Mouse (Mus musculus) right cerebral cortex, postnatal 10 days (tissue): ENCODE results near the gene Mfsd11.
"Not testable (repeated sequence)": the region's sequence is repeated elsewhere in the genome, so short reads cannot be mapped to it uniquely, and the experiment has no call there.

Source experiments
- DNase-seq, 2 experiments: peaks; one replicate each; pipeline ENCODE4 v3.0.0; 2021; ENCODE audit warnings: low spot score in 2 of 2

The Mfsd11 gene

DNA sequence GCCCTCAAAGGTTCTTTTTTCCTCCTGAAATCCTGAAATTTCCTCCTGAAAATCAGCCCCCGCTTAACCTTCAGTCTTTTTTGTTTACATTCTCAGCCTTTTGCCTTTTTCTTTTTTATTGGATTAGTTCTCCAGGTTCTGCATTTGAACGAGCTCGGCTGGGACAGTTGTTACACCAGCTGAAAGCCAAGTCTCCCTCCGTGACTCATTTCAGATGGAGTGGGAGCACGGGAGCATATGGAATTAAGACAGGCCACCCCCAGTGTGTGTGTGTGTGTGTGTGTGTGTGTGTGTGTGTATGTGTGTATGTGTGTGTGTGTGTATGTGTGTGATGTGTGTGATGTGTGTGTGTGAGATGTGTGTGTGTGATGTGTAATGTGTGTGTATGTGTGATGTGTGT is 29.2 kb downstream of the Mfsd11 start:
- no peak for DNase-seq

DNA sequence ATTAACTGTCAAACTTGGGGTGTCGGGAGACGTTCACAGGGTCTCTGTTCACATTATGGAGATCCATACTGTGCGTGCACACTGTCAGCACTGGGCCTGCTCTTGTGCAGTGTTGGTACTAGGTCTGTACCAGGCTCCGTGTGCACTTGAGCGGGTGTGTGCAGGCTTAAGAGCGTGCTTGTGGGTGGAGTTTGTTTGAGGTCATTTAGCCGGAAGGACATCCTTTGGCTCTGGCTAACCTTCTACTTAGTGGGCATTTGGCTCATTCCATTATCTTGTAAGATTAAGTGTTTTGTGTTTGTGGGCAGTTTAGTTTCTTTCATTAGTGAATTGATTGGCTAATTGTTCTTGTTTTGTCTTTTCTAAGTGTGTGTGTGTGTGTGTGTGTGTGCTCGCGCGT is 30.2 kb downstream of the Mfsd11 start:
- DNase-seq = no peak

DNA sequence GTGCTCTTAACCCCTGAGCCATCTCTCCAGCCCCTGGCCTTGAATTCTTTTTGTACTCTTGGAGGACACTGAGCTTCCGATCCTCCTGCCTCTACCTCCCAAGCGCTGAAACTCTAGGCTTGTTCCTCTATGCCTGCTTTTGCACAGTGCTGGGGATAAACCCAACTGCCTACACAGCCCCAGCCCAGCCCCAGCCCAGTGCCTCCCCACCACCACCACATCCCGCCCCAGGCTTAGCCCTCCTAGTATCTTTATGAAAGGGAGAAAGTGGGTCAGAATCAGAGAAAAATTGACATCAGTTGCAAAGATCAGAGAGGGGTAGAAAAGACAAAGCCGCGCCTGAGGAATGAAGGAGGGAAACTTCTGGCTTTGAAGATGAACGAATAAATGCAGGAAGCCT is 31.8 kb downstream of the Mfsd11 start:
- no peak for DNase-seq

DNA sequence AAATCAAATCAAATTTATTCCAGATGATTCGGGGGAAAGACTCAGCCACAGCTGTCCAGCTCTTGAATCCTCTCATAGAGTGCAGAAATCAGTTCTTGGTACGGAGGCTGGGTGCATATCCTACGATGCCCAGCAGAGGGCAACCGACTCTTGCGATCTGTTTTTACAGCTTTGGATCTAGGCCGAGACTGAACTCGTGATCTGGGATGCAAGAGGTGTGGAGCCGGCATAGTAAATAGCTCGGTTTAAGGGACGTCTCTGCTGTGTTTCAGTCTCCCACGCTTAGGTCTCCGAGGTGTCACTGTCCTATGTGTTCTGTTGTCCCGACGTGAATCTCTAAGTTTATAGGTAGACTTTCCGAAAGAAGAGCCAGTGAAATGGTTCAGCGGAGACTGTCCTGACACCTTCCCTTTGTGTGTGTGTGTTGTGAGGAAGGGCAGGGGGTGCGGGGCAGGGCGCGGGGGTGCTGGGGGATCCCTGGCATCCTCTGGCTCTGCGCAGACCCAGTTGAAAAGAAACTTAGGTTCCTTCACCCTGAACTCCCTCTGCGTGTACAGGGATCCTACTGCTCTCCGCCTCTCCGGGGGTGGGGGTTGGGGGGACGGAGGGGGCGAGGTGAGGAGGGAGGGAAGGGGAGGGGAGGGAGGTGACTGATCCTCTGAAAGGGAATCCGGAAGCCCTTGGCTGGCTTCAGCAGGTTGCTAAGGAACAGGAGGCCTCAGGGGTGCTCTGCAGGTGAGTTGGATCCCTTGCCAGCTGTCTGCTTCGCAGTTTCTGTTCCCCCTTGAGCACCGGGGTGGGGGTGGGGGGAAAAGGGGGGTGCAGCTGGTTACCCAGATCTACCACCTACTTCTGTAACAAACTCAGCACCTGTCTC is 33.3 kb downstream of the Mfsd11 start:
- DNase-seq = peak; percentile 85 to 87

DNA sequence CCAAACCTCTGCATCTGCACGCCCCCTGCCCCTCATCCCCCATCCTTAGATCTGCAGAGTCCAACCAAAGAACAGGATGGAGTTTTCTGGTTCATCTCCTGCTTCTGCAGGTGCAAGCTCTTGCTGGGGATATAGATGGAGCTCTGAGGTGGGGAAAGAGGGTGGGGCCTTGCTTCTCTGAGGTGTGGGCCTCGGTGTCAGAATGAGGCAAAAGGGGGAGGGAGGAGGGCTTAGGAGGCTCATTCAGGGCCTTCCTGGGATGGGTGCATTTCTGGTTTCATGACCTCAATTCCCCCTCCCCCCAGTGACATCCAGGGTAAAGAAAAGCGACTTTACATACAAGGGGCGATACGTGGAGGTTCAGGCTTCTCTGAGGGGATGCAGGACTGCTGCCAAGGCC is 34.9 kb downstream of the Mfsd11 start:
- DNase-seq = no peak

DNA sequence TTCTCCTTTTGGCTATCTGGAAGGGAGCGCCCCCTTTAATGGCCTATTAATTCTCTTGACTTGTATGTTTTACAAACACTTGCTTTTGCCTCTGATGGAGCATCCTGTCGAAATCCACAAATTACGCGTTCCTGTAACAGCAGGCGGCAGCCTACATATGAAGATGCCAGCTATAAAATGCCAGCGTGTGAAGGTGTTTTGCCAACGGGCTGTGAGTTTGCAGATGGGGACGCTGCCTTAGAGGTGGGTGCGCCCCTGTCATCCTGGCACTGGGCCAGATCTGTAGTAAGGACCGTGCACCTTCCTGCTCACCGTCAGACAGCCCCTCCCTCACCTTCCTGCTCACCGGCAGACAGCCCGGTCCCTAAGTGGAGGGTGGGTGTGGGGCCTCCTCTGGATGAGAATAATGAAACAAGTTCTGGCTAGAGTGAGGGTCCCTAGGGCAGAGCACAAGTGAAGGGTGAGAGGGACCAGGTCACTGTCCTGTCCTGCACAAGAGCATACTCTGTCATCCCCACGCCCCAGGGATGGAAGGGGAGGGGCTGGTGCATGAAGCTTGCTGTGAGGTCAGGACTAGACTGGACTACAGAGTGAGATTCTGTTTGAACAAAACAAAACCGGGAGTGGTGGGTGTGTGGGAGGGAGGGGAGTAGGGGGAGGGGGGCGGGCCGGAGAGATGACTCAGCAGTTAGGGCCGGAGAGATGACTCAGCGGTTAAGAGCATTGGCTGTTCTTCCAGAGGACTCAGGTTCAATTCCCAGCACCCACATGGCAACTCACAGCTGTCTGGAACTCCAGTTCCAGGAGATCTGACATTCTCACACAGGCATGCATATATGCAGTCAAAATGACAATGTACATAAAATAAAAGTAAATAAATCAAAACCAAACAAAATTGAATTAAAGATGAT is 41.5 kb downstream of the Mfsd11 start:
- DNase-seq = peak; percentile 46 to 50

DNA sequence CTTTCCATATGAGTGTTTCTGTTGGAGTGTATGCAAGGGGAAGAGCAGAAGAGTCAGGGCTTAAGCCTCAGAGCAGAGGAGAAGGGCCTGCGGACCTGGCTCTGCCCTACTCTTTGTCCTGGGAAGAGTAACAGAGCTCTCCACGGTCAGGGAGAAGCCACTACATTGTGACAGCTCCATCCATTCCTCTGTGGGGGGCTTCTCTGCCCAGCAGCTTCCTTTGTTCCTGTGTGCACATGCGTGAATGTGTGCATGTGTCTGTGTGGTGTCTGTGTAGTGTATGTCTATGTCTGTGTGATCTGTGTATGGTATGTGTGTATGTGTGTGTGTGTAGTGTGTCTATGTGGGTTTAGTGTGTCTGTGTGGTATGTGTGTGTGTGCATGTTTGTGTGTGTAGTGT is 43.2 kb downstream of the Mfsd11 start:
- DNase-seq = no peak

DNA sequence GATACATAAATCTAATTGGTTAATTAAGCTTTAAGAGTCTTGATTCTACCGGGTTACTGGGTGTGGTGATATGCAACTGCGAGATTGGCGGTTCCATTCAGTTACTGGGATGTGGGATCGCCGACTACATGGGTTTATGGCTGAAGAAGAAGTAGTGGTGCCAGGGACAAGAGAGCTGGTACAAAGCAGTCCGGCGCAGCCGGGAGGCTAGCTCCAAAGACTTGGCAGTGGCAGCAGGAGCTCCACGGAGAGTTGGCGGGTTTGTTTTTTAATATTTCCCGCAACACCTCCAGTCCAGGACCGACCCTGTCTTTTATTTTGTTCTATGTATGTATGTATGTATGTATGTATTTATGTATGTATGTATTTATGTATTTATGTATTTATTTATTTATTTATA is 47.0 kb downstream of the Mfsd11 start:
- DNase-seq = no peak

DNA sequence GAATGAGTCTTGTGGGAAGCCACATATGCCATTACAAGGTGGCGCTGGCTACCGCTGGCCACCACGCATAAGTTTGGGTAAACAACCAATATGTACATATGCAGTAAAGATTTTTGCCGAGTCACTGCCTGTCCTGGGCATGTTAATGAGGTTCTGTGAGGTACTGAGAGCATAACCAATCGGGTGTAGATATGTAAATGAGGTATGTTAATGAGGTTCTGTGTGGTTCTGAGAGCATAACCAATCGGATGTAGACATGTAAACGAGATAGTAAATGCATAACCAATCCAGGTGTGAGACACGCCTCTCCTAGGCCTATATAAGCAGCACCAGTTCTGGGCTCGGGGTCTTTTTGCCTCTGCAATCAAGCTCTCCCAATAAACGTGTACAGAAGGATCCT is 50.3 kb downstream of the Mfsd11 start:
- not testable (repeated sequence) for DNase-seq

DNA sequence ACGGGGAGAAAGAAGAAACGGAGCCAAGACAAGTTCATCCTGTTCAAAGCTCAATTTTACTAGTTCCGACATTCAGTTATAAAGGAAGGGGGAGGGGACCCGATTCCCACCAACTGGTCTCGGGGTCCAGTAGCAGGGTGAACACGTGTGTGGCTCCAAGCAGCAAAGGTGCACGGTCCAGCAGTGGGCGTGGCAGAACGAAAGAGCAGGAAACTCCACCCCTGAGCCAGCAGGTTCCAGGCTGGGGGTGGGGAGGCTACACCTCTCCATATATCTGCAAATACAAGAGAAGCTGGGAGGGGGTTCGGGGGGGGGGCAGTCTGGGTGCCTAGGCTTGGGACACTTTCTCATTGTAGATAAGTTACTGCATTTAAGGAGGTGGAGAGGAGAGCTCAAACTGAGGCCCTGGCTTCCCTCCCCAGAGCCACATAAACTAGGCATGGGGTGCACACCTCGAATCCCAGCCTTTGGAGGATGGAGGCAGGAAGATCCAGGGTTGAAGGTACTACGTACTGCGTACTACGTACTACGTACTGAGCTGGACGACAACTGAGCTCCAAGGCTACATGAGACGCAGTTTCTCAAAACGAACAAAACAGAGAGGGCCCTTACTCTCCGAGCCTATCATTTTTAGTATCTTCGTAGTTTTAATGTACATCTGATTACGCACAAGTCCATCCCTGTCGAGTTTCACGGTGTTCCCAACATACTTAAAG is 53.7 kb downstream of the Mfsd11 start:
- DNase-seq = no peak

DNA sequence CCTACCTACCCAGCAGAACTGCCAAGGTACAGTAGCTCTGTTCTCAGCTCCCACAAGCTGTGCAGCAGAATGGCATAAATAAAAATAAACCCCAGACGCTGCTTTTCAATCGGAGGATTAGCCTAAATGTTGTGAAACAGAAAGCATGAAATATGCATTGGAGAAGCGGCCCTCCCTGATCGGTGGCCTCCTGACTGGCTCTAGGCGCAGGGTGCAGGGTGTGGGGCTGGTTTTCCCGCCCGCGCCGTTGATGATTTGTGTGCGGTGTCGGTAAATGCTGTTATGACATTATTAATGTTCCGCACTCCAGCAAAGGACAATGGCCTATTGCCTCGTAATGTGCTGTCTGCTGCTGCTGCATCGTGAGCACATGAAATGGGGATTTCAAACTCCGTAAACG is 61.3 kb downstream of the Mfsd11 start:
- no peak for DNase-seq

DNA sequence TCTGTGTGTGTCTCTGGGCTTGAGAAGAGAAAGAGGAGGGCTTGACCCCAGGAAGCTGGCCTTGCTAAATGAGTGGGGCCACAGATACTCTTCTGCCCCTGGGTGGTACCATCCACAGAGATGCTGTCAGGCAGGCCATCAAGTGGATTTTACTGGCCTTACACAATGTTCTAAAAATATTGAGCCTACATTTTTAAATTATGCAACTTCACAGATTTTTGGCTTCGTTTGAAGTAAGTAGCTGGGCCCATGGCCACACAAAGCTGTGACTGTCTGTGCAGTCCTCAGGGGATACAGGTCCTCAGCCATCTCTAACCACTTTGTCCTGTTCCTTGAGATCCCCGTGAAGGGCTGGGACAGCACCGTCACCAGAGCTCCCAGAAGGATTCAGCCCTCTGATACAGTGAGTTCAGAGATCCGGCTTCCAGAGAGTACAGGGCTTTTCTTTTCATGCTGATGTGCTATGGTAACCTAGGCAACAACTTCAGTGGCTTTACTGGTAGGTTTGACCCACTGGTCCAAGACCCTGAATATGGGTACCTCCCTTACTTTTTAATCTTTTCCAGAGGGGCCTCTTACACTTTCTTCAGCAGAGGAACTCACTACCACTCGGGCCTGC is 62.1 kb downstream of the Mfsd11 start:
- DNase-seq = no peak

DNA sequence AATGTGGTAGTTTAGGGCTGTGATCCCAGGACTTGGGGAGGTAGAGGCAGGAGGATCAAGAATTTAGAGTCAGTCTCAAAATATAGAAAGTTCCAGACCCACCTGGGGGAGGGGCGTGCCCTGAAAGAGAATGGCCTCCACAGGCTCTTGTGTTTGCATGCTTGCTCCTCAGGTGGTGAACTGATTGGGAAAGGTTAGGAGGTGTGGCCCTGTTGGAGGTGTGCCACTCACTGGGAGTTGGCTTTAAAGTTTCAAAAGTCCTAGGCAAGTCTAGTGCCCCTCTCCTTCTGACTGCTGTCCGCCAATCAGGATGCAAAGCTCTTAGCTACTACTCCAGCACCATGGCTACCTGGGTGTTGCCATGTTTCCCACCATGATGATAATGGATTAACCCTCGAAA is 63.0 kb downstream of the Mfsd11 start:
- DNase-seq = no peak

DNA sequence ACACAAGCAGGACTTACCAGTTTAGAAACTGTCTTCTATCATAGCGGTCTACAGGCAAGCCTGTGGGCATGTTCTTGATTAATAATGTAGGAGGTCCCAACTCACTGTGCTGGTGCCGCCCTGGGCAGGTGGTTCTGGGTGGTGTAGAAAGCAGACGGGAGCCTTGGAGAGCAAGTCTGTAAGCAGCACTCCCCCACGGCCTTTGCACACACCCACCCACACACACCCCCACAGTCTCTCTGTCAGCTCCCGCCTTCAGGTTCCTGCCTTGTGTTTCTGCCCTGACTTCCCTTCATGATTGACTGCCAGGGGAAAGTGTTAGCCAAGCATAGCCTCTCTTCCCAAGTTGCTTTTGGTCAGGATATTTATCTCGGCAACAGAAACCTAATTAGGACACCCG is 65.1 kb downstream of the Mfsd11 start:
- DNase-seq = no peak

DNA sequence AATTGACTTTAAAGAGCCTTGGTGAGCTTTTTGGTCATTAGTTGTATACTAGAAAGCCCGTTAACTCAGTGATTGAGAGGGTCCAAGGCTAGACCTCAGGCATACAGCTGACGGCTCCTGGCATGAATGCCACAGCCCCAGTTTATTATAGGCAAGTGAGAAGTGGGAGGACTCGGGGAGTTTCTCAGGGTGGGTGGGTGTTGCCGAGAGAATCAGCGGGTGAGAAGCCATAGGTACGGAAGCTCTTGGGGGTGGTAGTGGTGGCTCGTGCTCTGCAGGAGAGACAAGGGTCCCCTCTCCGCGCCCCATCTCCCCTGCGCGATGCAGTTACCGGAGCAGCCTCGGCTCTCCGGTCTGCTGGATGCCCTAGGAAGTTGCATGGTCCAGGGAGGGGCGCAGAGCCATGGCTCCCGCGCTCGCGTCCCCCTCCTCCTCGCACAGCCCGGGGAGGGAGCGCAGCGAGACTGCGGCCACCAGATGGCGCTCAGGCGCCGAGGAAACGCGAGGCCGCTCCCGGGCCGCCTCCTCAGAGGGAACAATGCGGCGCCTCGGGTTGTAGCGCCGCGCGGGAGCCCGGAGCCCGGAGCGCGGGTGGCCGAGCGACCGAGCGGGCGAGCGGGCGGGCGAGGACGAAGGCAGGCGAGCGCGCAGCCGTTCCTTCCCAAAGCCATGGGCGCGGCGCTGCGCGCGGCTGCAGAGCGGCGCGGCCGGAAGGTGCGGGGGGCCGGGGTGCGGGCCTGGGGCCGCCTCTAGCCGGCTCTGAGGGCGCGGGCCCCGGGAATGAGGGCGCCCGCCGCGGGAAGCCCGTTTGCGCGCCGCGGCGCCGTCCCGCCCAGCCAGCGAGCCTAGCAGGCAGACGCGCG is 66.3 kb downstream of the Mfsd11 start, which contains the start of gene Mgat5b:
Gene Mgat5b (plus strand): TSS at position 541 of the 863 bp plus-strand sequence.
- DNase-seq = peak; percentile 91 to 93

DNA sequence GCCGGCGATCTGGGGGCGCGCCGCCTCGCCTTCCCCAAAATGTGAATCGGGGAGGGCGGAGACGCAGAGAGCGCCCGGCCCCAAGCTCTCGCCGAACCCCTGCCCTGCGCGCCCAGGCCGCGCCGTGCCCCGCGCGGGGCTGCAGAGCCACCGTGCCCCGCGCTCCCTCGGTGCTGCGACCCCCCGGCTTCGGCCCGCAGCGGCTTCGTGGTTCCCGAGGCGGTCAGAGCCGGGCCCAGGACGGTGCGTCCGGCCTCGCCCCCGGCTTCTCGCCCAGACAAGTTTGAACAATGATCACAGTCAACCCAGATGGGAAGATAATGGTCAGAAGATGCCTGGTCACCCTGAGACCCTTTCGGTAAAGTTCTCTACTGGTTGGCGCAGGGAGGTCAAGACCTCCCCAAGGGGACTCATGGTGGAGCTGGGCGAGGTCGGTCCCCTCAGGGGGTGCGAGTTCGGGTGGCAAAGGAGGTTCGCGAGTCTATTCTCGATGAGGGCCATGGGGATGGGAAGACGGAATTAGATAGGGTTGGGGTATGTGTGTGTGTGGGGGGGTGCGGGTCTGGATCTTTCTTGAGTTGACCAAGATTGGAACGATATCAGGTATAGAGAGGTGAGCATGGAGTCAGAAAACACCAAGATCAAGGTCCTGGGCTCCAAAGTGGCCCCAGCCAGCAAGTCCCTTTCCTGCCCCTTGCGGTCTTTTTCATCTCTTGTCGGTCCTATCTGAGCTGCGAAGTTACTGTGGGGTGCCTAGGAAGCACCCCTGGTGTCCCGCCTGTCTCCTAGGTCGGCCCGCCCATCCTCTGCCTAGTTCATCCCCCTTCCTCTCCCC is 67.2 kb downstream of the Mfsd11 start:
- no peak for DNase-seq

DNA sequence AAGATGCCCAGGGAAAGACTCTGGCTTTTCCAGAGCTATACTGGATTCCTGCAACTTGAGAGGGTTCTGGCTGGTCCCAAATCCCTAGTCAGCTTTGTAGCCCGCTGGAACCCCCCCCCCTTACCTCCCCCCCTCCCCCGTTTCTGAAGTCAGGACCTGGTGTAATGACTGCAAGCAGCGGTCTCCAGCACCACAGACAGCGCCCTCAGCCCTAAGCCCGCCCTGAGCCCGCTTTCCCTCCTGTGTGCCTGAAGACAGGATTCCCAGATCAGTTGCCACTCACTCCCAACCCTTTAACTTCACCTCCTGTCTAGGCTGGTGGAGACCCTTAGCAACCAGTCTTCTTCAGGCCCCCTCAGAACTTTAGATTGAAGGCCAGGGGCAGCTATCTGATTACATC is 68.5 kb downstream of the Mfsd11 start:
- no peak for DNase-seq

DNA sequence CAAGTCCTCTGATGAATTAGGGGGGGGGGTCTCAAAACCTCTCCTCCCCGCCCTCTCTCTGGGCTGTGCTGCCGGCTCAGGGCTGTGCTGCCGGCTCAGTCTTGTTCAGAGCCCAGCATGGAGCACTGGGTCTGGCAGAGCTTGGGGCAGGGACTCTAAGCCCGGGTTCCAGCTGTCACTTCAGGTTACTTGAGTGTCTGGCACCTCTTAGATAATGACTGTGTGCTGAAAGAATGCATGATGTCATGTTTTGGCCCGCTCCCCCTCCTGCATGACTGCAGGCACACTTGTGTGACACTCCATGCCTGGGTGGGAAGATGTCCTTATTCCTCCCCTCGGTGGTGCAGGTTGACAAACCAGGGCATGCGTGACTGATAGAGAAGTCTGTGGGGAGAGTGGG is 69.8 kb downstream of the Mfsd11 start:
- DNase-seq = no peak
